Mouse (Mus musculus) natural killer cell, adult 2 months (primary cell): Measurements from ENCODE around the gene Olfr368.

Source experiments
- DNase-seq, 2 experiments: peaks; one replicate each; pipeline ENCODE4 v3.0.0; 2022; ENCODE audit warnings: low spot score in 2 of 2

The Olfr368 gene

DNA sequence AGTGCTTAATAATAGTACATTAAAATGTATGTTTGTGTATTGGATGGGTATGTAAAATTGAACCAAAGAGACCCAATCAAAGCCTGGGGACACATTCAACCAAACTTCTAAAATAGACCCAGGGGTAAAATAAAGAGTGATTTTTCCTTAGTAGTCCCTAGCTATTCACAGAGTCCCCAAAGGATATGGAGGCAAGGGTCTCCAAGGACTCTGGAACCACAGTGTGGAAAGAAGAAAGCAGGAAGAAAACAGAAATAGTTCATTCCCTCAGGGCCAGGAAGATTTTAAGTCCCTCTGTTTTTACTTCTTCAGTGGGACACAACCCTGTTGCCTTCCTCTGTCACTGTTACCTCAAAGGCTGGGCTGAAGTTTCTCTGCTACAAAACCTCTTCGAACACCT is at the start of gene Olfr368:
TSS of gene Olfr368 (plus strand) at position 301 of the 400 bp plus-strand sequence.
- DNase-seq = no peak

DNA sequence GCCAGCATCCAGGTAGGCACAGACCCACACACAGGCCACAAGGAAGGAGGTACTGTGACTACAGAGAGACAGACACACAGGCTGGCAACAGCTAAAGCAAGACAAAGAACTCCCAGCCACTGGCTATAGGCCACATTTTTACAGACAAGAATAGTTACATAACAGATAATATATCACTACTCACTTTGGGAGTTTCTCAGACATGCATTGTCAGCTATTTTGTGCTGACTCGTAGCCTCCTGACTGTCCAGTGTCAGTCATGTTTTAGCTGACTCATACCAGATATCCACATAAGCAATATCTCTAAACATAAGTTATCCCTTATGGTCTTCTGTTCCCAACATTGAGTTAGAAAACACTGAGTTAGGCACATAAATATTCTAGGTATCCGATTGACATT is 7.0 kb downstream of the Olfr368 start:
- DNase-seq = no peak

DNA sequence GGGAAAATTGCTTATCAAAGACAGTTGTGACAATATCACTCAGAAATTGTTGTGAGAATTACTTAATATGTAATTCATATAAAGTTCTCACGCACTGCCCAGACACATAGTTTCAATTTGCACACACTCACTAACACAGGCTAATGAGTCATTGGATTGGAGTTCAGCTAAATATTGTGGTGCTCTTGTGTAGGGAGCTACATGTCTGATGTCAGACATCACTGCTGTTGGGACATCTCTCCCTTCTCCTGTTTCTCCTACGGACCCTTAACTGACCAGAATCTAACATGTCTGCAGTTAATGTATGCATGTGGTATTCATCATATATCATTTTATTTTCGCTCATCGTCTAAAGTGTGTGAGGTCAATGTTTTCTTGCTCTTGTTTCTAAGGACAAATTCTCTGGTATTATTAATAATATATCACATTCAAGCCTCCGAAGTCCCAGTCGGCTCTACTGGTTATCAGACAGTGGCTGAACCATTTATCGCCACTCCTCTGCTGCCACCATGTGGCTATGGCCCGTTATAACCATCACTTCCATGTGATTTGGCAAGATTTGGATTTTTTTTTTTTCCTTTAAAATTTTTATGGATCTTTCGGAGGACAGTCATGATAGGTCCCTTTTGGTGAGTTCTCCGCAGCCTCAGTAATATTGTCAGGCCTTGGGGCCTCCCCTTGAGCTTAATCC is 12.3 kb downstream of the Olfr368 start:
- DNase-seq = no peak

DNA sequence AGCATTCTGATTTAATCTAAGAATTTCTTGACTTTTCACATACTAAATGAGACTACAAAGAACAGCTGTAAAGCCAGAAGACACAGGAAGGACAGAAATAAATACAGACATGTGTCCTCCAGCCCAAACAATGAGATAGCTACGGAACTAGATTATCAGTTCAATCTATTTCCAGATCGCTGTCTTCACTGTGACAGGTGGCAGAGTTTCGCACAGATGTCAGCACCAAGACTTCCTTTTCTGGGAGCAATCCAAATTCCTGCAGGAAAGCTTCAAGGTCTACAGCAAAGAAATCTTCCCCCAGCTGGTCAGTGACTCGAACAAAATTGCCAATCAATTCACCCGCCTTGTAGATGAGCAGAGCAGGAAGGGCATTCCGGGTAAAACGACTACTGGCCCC is 25.4 kb downstream of the Olfr368 start:
- no peak for DNase-seq

DNA sequence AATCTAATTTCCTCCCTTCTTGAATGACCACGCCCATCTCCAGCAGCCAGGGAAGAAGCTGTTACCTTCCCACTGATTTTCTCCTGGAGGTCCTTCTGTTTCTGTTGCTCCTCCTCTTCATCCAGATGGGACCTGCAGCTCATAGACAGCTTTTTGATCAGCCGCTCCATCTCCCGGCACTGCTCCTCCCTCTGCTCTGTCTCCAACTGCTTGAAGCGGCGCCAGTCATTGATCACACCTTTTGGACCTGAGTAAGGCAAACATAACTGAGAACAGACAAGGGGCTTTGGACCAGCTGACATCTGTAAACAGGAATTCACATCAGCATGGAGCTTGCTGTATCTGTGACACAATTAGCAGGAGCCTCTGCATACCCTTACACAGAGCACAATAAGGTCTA is 29.3 kb downstream of the Olfr368 start:
- no peak for DNase-seq

DNA sequence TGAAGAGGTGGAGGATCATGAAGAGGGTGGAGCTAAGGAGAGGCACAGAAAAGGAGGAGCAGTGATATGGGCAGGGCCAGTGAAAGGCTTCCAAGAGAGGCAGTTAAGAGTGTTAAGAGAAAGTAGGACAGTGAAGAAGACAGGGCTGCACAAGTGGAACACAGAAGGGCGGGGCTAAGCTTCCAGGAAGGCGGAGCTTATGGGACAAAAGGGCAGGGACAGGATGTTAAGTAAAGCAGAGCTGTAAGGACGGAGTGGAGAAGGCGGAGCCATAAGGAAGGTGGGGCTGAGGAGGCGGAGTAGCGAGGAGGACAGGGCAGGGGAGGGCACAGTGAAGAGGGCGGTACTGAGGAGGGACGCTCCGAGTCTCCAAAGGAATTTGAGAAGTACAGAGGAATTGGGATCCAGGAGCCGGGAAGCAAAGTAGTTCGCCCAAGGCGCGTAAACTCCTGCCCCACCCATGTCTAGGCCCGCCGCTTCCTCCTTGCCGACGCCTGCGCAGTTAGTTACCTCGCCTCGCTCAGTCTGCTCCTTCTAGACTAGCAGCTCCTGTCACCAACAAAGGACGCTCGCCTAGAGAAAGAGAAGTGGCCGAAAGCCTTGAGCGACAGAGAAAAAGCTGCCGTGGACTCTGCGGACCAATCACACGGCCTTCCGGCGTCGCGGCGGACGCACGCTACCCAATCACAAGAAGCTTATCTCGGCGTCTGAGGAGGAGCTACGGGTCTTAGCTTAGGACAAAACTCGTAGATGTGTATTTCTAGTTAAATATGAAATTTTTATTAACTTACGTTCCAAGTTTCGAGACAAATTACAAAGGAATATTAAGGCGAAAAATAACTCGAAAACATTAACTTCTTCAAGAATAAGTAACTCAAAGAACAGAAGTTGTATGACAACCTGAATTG is 32.6 kb downstream of the Olfr368 start, which contains the start of gene Pdcl:
TSS of gene Pdcl (minus strand) at position 700 of the 908 bp plus-strand sequence.
- DNase-seq = peak; percentile 86 to 89

DNA sequence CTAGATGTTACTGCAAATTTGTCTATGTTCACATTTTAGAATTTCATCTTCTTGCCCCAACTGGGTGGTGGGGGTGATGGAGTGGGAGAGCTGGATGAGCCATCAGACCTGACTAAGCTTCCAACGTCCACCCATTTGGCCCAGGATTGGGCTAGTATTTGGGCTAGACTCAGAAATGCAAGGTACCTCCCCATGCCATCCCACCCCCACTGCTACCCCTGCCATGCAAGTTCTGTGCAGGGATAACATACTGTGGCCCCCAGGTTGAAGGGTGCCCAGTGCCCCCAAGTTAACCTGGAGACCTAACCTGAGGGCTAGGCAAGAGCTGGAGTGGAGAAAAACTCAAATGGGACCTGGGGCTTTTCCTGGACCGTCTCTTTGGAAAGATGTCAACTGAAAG is 33.6 kb downstream of the Olfr368 start:
- no peak for DNase-seq

DNA sequence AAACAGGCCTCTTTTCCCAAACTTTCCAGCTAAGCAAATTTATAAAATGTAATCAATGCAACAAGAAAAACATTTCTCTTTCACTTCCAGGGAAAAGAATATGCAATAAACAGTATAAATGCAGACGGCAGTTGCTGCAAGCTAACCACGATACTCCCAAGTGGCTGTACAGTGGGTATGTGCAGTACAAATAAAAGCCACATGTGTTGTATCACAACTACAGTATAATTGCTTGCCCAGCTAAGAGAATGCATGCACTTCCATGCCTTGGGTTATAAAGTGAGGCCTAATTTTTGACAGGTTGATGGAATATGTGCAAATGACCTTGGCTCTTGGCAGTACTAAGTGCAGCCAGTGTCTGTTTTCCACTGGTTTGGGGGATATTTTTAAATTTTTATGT is 44.3 kb downstream of the Olfr368 start:
- no peak for DNase-seq

DNA sequence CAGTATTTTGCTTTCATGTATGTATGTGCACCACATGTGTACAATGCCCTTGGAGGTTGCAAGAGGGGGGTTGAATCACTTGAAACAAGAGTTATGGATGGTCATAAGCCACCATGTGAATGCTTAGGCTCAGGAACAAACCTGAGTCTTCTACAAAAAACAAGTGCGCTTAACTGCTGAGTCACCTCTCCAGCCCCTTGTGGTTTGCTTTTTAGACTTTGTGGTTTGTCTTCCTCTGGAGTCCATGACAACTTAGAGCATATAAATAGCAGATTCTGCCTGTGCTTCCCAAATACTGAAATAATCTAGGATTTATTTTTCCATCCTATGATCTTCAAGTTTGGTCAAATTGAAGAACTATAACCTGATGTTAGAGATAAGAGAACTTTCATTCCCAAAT is 49.7 kb downstream of the Olfr368 start:
- no peak for DNase-seq

DNA sequence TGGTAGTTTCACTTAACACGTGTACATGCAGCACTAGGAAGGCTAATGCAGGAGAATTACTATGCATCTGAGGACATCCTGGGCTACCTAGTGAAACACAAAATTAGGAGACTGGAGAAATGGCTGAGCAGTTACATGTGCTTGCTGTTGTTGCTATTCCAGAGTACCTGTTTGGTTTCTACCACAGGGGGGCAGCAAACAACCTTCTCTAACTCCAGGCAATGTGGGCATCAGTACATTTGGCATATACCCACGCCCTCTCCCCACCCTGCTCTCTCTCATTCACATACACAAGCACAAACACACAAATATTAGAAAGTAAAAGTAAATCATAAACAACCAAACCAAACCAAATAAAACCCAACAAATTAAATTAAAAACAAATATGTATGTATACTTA is 53.9 kb downstream of the Olfr368 start:
- DNase-seq = peak; percentile 49 to 66
